Mouse (Mus musculus) frontal cortex, adult 2 months (tissue): ENCODE measurements around the gene Cep19. TPM values are rescaled to one million over a fixed set of nuclear protein-coding genes. Genes with fewer than 3 reads are reported as not detected.

Experiments
- DNase-seq, 2 experiments: peaks; one replicate each; pipeline ENCODE4 v3.0.0; 2022; ENCODE audit warnings: low spot score in 1 of 2; ENCODE audit errors: extremely low spot score in 1 of 2
- polyA plus RNA-seq: library from polyadenylated mRNA; depleted of rRNA; stranded (reverse); fragments of >200 nt; gene quantifications from 2 replicates; pipeline ENCODE4 v1.2.3, GENCODE M21; 2012

Gene Cep19
- polyA plus RNA-seq, 1 experiment: 63.1 TPM

GRCm38 (mm10) chr16:32105698-32106097, 6.1 kb downstream of the Cep19 start:
- no peak for DNase-seq

- no peak for DNase-seq
Measured at GRCm38 (mm10) chr16:32107342-32108045, 7.9 kb downstream of the Cep19 start.

DNA sequence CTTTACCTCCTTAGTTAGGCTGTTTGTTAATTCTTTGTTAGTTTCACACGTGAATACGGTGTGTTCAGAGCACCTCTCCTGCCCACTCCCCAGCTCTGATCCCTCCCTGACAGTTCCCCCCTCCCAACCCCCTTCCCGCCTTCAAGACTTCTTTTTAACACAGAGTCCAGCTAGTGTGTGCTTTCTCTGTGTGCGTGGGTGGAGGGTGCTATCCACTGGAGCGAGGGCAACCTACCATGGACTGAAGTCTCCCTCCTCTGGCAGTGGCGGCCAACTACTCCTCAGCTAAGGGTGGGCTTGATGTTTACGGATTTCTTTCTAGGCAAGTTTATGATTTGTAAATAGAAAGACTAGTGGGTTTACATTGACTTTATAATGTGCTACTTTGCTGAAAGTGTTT, 8.6 kb downstream of the Cep19 start:
- no peak for DNase-seq

GRCm38 (mm10) chr16:32108578-32108977, 9.0 kb downstream of the Cep19 start:
- no peak for DNase-seq

DNA sequence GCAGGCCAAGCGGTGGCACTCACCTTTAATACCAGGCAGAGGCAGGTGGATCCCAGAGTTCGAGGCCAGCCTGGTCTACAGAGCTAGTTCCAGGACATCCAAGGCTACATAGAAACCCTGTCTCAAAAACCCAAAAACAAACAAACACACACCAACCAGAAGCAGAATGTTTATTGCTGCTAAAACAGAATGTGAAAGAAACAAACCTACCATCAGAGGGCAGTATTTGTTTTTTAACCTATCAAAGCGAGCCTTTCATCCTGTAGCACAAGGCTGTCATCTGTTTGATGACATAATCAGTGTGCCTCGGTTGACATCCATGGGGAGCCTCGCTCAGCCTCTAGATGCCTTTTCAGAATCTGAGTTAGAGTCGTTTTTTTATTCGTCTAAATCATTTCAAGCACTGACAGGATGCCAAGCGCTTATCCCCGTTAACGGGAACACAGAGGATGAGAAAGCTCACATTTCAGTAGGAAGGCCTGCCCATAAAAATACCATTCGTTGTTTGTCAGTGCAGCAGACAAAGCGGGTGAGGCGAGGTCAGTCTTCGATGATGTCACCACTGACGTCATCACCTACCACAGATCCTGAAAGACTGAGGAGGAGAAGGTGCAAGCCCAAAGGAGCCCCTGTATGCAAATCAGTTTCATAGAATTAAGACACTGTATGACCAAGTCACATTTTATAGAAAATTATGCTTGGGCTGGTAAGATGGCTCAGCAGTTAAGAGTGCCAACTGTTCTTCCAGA, 11.5 kb downstream of the Cep19 start:
- DNase-seq: peak in 1 of 2 experiments; percentile 47

- peak in 1 of 2 experiments; percentile 70 for DNase-seq
Measured at GRCm38 (mm10) chr16:32113541-32114218, 14.1 kb downstream of the Cep19 start.

- DNase-seq: no peak
Measured at GRCm38 (mm10) chr16:32114406-32114805, 14.8 kb downstream of the Cep19 start.

- DNase-seq: peak; percentile 49 to 91
Measured at GRCm38 (mm10) chr16:32114968-32115695, 15.5 kb downstream of the Cep19 start.

GRCm38 (mm10) chr16:32115781-32116180, 16.2 kb downstream of the Cep19 start:
- no peak for DNase-seq

- no peak for DNase-seq
Measured at GRCm38 (mm10) chr16:32116186-32116585, 16.6 kb downstream of the Cep19 start.

DNA sequence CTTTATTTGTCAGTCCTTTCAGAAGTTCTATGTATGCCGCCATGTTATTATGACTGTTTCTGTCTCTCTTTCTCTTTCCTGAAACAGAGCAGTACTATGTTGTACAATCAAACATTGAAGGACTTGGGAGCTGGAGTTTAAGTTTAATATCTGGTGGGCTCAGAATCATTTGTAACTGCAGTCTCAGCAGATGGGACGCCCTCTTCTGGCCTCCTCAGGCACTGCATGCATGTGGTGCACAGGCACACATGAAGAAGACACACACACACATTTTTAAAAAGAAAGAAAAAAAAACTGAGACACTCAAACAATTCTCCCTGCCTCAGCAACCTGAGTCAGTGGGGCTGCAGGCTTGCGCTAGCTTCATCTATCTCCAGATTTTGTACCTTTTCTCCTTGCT, 20.9 kb downstream of the Cep19 start:
- DNase-seq: no peak

DNA sequence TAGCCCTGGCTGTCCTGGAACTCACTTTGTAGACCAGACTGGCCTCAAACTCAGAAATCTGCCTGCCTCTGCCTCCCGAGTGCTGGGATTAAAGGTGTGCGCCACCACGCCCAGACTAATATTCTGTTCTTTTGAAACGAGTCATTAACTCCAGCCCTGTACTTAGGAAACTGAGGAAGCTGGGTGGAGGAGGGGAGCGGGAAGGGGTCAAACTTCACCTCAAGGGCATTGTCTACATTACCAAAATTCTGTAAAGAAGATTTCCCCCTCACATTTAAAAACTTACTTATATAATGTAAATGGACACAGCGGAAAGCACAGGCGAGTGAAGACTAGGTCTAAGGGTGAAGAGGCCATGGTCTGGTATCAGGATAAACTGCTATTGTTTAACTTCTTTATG, 24.4 kb downstream of the Cep19 start:
- DNase-seq: no peak

GRCm38 (mm10) chr16:32124444-32125335, 25.1 kb downstream of the Cep19 start:
- no peak for DNase-seq

DNA sequence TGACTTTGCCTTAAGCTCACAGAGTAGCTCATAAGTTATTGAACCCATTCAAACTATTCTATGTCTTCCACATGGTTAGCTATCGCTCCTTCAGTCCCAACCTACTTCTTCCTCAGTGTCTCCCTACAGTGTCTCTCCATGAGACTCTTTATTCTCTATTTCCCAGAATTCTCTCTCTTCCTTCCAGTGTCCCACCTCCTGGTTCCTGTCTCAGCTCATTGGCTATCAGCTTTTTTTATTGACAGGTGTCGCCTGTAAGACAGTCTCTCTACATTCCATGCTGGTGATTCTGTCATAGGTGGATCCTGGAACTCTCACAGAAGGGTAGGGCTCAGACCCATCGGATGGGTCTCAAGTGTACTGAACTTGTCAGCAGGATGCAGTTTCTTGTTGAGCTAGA, 25.8 kb downstream of the Cep19 start:
- DNase-seq: no peak

- no peak for DNase-seq
Measured at GRCm38 (mm10) chr16:32127046-32127445, 27.4 kb downstream of the Cep19 start.

- no peak for DNase-seq
Measured at GRCm38 (mm10) chr16:32129449-32130189, 30.0 kb downstream of the Cep19 start.

DNA sequence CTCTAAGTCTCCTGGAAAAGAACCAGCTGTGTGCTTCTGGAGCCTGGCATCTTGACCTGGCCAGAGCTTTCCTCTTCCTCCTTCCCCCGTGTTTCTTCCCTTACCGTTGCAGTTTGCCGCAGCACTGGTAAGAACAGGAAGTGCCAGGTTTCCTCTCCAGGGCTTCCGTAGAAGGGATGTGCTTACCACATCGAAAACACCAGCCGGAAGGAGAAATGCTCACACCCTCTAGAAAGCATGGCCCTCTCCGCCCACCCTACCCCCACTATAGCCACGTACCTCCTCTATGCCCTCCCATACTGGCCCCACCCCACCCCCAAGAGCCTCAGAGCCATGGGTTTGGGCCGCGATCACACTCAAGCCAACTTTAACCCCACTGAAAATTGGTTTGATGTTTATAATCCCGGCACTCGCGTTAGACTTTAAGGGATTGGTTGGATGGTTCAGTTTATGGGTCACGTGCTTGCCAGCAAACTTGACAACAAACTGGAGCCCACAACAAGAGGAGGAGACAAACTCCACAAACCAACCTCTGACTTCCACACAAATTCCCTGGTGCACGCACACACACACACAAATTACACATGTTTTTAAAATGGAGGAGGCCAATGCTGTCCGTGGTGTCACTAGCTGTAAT, 30.7 kb downstream of the Cep19 start:
- no peak for DNase-seq

GRCm38 (mm10) chr16:32133148-32133547, 33.5 kb downstream of the Cep19 start:
- DNase-seq: no peak
